Mouse (Mus musculus) thymus, adult 2 months (tissue): ENCODE measurements around the gene Fgd4. TPM values are rescaled to one million over a fixed set of nuclear protein-coding genes. Genes with fewer than 3 reads are reported as not detected.
"Not testable (repeated sequence)": the region's sequence is repeated elsewhere in the genome, so short reads cannot be mapped to it uniquely, and the experiment has no call there.

Source experiments
- DNase-seq: peaks from one replicate; pipeline ENCODE4 v3.0.0; 2021
- H3K27ac ChIP-seq: fragments of 200-500 bp; 2 replicates; pipeline ENCODE4 v1.5.1; 2012; ENCODE audit warnings: low read length, control low read depth; ENCODE audit not compliant: control insufficient read depth, insufficient read depth
- H3K27me3 ChIP-seq: fragments of 200-500 bp; 2 replicates; pipeline ENCODE4 v1.6.1; 2012; ENCODE audit warnings: mild to moderate bottlenecking, low read length, moderate library complexity, mixed read lengths; ENCODE audit not compliant: control insufficient read depth, insufficient read depth
- H3K36me3 ChIP-seq: fragments of 200-500 bp; 2 replicates; pipeline ENCODE4 v1.6.1; 2012; ENCODE audit warnings: mild to moderate bottlenecking, low read length, moderate library complexity; ENCODE audit not compliant: control insufficient read depth, insufficient read depth
- H3K4me1 ChIP-seq: fragments of 200-500 bp; replicated peaks from 2 replicates; pipeline ENCODE4 v1.6.1; 2012; ENCODE audit warnings: low read length; ENCODE audit not compliant: control insufficient read depth, insufficient read depth
- H3K4me3 ChIP-seq: fragments of 200-500 bp; 2 replicates; pipeline ENCODE4 v1.5.1; 2012; ENCODE audit warnings: mild to moderate bottlenecking, low read length, control low read depth, moderate library complexity; ENCODE audit not compliant: control insufficient read depth, insufficient read depth
- CTCF ChIP-seq: fragments of 200-500 bp; IDR thresholded peaks from 2 replicates; pipeline ENCODE4 v1.5.1; 2012; ENCODE audit warnings: mild to moderate bottlenecking, control low read depth, low read length, moderate library complexity, borderline replicate concordance; ENCODE audit not compliant: control insufficient read depth, poor library complexity, insufficient read depth; ENCODE audit errors: extremely low read depth
- POLR2A ChIP-seq: fragments of 200-500 bp; IDR thresholded peaks from 2 replicates; pipeline ENCODE4 v1.6.1; 2012; ENCODE audit warnings: mild to moderate bottlenecking, low read length, control low read depth, moderate library complexity; ENCODE audit not compliant: control insufficient read depth, poor library complexity, insufficient read depth; ENCODE audit errors: extremely low read depth
- WGBS: fragments of 180-500 bp; shearing (Covaris S2); methylation state at CpG from one replicate; pipeline ENCODE4 v1.1.7; 2018; 5-methylcytosine and 5-hydroxymethylcytosine counted together
- polyA plus RNA-seq: library from polyadenylated mRNA; depleted of rRNA; stranded (reverse); fragments of >200 nt; gene quantifications from 2 replicates; pipeline ENCODE4 v1.2.3, GENCODE M21; 2012

Fgd4 gene
- polyA plus RNA-seq, 1 experiment: 0.98 TPM

GRCm38 (mm10) chr16:16549105-16549504 lies 51.2 kb downstream of the Fgd4 start:
- Histone ChIP-seq H3K27me3 (no peaks in the 10 kb centered on the region), H3K27ac (no peak overlapping the region), H3K4me1 (no peaks in the 10 kb centered on the region), H3K4me3 (no peak overlapping the region), H3K36me3 (no peaks in the 10 kb centered on the region)
- 9% methylated on average over 2 of the region's 2 CpGs for WGBS
- DNase-seq: no peak
- no peak for TF ChIP-seq POLR2A
- no peak for TF ChIP-seq CTCF

GRCm38 (mm10) chr16:16546657-16547056 lies 53.7 kb downstream of the Fgd4 start:
- WGBS: 95% methylated on average over 1 of the region's 1 CpGs
- no peak for TF ChIP-seq CTCF
- Histone ChIP-seq H3K4me1 (no peaks in the 10 kb centered on the region), H3K27ac (no peak overlapping the region), H3K27me3 (no peaks in the 10 kb centered on the region), H3K36me3 (no peaks in the 10 kb centered on the region), H3K4me3 (no peak overlapping the region)
- DNase-seq: no peak

DNA sequence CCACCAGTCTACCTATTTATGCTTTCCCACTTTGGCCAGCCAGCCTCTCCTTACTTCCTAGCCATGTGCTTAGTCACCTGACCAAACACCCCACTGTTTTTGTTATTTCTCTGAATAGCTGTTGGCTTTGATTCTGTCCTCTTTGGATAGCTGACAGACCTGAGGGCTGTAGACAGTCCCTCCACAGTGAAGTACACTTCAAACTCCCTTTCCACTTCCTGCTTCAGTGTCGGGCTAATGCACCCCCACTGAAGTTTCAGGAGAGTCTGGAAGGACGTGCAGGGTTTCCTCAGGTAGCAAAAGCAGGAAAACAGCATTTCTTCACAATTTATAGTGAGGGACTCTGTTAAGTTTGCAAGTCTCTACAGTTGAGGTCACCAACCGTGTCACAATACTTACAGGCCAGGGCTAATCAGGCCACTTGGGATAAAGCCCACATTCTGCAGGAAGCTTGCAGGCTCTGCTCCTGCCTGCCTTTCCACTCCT lies 57.4 kb downstream of the Fgd4 start:
- H3K4me1 ChIP-seq: no peaks in the 10 kb centered on the region
- TF ChIP-seq POLR2A (no peak), CTCF (no peak)
- H3K36me3 ChIP-seq: no peaks in the 10 kb centered on the region
- no peak for DNase-seq
- WGBS: 81% methylated on average over 3 of the region's 3 CpGs
- H3K27me3 ChIP-seq: no peaks in the 10 kb centered on the region
- no peak overlapping the region for H3K27ac ChIP-seq
- H3K4me3 ChIP-seq: no peak overlapping the region

- H3K4me1 ChIP-seq, DNase-seq, H3K27ac ChIP-seq, H3K36me3 ChIP-seq, H3K4me3 ChIP-seq, H3K27me3 ChIP-seq: not testable (repeated sequence)
- WGBS: 95% methylated on average over 2 of the region's 2 CpGs
Measured at GRCm38 (mm10) chr16:16539396-16539795, 61.0 kb downstream of the Fgd4 start.

- TF ChIP-seq CTCF: no peak
- H3K27ac ChIP-seq: no peak overlapping the region
- no peaks in the 10 kb centered on the region for H3K27me3 ChIP-seq
- 91% methylated on average over 2 of the region's 2 CpGs for WGBS
- H3K4me1 ChIP-seq: no peaks in the 10 kb centered on the region
- no peaks in the 10 kb centered on the region for H3K36me3 ChIP-seq
- DNase-seq: no peak
- H3K4me3 ChIP-seq: no peak overlapping the region
Measured at GRCm38 (mm10) chr16:16535232-16535631, 65.1 kb downstream of the Fgd4 start.

GRCm38 (mm10) chr16:16528014-16528413 lies 72.3 kb downstream of the Fgd4 start:
- no peak overlapping the region for H3K27ac ChIP-seq
- no peak for TF ChIP-seq CTCF
- no peak for TF ChIP-seq POLR2A
- H3K27me3 ChIP-seq: no peaks in the 10 kb centered on the region
- H3K4me3 ChIP-seq: no peak overlapping the region
- WGBS: 92% methylated on average over 3 of the region's 3 CpGs
- DNase-seq: no peak
- H3K36me3 ChIP-seq: no peaks in the 10 kb centered on the region
- H3K4me1 ChIP-seq: no peaks in the 10 kb centered on the region

- DNase-seq: no peak
- no peaks in the 10 kb centered on the region for H3K27me3 ChIP-seq
- H3K36me3 ChIP-seq: no peaks in the 10 kb centered on the region
- no peaks in the 10 kb centered on the region for H3K4me1 ChIP-seq
- TF ChIP-seq POLR2A: no peak
- no peak overlapping the region for H3K27ac ChIP-seq
- 91% methylated on average over 8 of the region's 8 CpGs for WGBS
- H3K4me3 ChIP-seq: no peak overlapping the region
Measured at GRCm38 (mm10) chr16:16527267-16527666, 73.1 kb downstream of the Fgd4 start.
